Mouse (Mus musculus): Measurements from ENCODE around the gene Naa35. TPM values are rescaled to one million over a fixed set of nuclear protein-coding genes. Genes with fewer than 3 reads are reported as not detected.

Gene Naa35
- polyA plus RNA-seq, 1 experiment, result 4.9 TPM

DNA sequence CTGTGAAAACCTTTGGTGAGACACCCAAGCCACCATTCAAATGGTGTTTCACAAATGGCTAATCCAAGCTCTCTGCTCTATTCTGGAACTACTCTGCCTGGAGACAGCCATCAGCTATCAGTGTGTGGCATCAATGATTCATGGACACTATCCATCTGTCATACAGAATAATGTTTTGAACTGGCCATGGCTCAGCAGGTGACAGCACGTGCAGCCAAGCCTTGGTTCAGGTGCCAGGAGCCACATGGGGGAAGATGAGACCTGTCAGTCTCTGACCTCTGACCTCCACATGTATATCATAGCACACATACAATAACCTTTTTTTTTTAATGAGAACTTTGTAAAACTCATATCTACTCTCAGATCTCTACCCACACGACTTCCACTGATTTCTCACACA lies 32.3 kb upstream of the Naa35 start:
- Histone ChIP-seq H3K27me3 (replicated peaks) (no peaks in the 10 kb centered on the region), H3K9me3 (no peaks in the 10 kb centered on the region), H3K4me1 (peaks cover 59% of the 10 kb centered on the region), H3K36me3 (replicated peaks; ENCODE audit: low read length) (peaks cover 6% of the 10 kb centered on the region), H3K4me3 (replicated peaks) (no peak overlapping the region)
- no peak for TF ChIP-seq GATA1 (IDR thresholded peaks at IDR 0.05; ENCODE audit: borderline replicate concordance, low read length)
- TF ChIP-seq FLI1 (IDR thresholded peaks at IDR 0.05; ENCODE audit: low read length), result no peak

- H3K9me3 ChIP-seq, result no peaks in the 10 kb centered on the region
- H3K27me3 ChIP-seq (replicated peaks), result no peaks in the 10 kb centered on the region
- peaks cover 52% of the 10 kb centered on the region for H3K4me1 ChIP-seq
- peak overlapping the region; percentile 77 for H3K4me3 ChIP-seq (replicated peaks)
- TF ChIP-seq FLI1 (IDR thresholded peaks at IDR 0.05; ENCODE audit: low read length), result no peak
- no peak for TF ChIP-seq GATA1 (IDR thresholded peaks at IDR 0.05; ENCODE audit: borderline replicate concordance, low read length)
- H3K36me3 ChIP-seq (replicated peaks; ENCODE audit: low read length), result peaks cover 6% of the 10 kb centered on the region
These were observed 30.1 kb upstream of the Naa35 start for GRCm38 (mm10) chr13:59554772-59555505.

- Histone ChIP-seq H3K36me3 (replicated peaks; ENCODE audit: low read length) (peaks cover 6% of the 10 kb centered on the region), H3K4me1 (peaks cover 44% of the 10 kb centered on the region), H3K27me3 (replicated peaks) (no peaks in the 10 kb centered on the region), H3K9me3 (no peaks in the 10 kb centered on the region), H3K4me3 (replicated peaks) (peak overlapping the region; percentile 77)
- TF ChIP-seq FLI1 (IDR thresholded peaks at IDR 0.05; ENCODE audit: low read length) (no peak), GATA1 (IDR thresholded peaks at IDR 0.05; ENCODE audit: borderline replicate concordance, low read length) (no peak)
These were observed 29.4 kb upstream of the Naa35 start for GRCm38 (mm10) chr13:59555613-59556192.

DNA sequence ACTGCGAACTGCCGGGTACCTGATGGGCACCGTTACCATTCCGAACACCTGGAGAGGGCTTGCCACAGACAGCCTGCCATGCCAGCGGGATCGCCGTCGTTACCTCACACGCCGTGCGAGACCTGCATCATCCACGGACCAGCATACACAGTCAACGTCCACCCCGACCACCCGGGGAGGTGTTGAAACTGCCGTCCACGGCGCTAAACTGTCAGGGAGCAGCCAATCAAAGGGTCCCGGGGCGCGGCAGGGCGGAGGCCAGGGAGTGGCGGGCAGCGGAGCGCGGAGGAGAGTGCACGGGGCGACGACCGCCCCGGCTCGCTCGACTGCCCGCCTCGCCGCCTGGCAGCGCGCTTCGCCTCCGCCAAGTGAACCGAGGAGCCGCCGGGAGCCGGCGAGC lies 28.4 kb upstream of the Naa35 start:
- peaks cover 2% of the 10 kb centered on the region for H3K36me3 ChIP-seq (replicated peaks; ENCODE audit: low read length)

DNA sequence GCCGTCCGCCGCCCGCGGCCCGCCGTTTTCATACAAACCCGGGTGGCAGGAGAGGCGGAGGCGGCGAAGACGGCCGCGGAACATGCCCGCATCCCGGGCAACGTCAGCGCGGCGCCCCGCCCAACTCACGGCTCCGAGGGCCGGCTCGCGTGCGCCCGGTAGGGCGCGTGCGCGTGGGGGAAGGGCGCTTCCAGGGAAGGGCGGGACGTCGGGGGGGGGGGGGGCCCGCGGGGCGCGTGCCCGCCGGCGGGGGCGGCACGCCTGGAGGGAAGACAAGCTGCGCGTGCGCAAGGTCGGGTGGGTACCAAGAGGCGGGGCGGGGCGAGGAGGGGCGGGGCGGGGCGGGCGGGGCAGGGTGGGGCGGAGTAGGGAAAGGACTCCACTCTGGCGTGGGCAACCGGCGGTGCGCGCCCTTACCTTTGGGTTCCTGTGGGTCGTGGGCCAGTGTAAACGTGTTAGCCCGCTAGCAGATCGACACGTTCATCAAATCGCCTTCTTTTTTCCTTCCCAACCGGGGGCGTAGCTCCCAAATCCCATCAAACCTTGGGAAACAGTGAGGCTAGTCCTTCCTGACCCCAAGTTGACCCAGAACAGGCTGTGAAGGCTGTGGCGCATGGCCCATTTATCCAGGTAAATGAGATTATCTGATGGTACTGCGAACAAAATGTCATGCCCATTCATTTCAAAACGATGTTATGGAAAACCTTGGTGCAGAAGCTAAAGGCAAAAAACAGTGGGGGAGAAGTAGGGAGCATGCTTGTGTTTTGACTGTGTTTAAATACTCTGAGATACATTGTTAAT lies 27.7 kb upstream of the Naa35 start:
- Histone ChIP-seq H3K36me3 (replicated peaks; ENCODE audit: low read length) (no peaks in the 10 kb centered on the region), H3K9me3 (no peaks in the 10 kb centered on the region), H3K4me1 (peaks cover 44% of the 10 kb centered on the region), H3K27me3 (replicated peaks) (peaks cover 2% of the 10 kb centered on the region), H3K4me3 (replicated peaks) (peak overlapping the region; percentile 100)
- TF ChIP-seq FLI1 (IDR thresholded peaks at IDR 0.05; ENCODE audit: low read length), result no peak
- no peak for TF ChIP-seq GATA1 (IDR thresholded peaks at IDR 0.05; ENCODE audit: borderline replicate concordance, low read length)

More for the DNA sequence above, 28.4 kb upstream of the Naa35 start:
- H3K9me3 ChIP-seq, result no peaks in the 10 kb centered on the region
- H3K27me3 ChIP-seq (replicated peaks), result no peaks in the 10 kb centered on the region
- peak overlapping the region; percentile 100 for H3K4me3 ChIP-seq (replicated peaks)
- H3K4me1 ChIP-seq, result peaks cover 38% of the 10 kb centered on the region
- TF ChIP-seq GATA1 (IDR thresholded peaks at IDR 0.05; ENCODE audit: borderline replicate concordance, low read length) (no peak), FLI1 (IDR thresholded peaks at IDR 0.05; ENCODE audit: low read length) (no peak)

DNA sequence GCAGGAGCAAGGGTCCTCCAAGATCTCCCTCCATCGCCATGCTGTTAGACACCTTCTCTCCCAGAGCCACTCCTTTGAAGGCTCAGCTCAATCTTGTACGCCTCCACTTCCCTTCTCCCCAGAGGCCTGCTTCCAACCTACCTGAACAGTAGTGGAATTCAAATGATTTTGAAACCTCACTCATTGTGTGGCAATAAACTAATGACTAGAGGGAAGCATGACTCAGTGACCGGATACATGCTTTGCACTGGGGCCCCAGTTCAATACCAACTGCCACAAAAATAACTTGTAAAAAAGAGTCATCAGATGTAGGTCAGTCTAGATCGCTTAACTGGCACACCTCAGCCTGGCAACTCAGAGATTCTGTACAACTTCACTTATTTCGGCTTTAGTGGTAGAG lies 26.3 kb upstream of the Naa35 start:
- no peaks in the 10 kb centered on the region for H3K9me3 ChIP-seq
- TF ChIP-seq FLI1 (IDR thresholded peaks at IDR 0.05; ENCODE audit: low read length) (no peak), GATA1 (IDR thresholded peaks at IDR 0.05; ENCODE audit: borderline replicate concordance, low read length) (no peak)
- no peaks in the 10 kb centered on the region for H3K36me3 ChIP-seq (replicated peaks; ENCODE audit: low read length)
- peaks cover 2% of the 10 kb centered on the region for H3K27me3 ChIP-seq (replicated peaks)
- peaks cover 58% of the 10 kb centered on the region for H3K4me1 ChIP-seq
- peak overlapping the region; percentile 60 for H3K4me3 ChIP-seq (replicated peaks)

GRCm38 (mm10) chr13:59562471-59562870 lies 22.6 kb upstream of the Naa35 start:
- H3K4me3 ChIP-seq (replicated peaks), result no peak overlapping the region
- TF ChIP-seq FLI1 (IDR thresholded peaks at IDR 0.05; ENCODE audit: low read length), result no peak
- TF ChIP-seq GATA1 (IDR thresholded peaks at IDR 0.05; ENCODE audit: borderline replicate concordance, low read length), result no peak
- H3K36me3 ChIP-seq (replicated peaks; ENCODE audit: low read length), result no peaks in the 10 kb centered on the region
- peaks cover 9% of the 10 kb centered on the region for H3K27me3 ChIP-seq (replicated peaks)
- H3K4me1 ChIP-seq, result peaks cover 38% of the 10 kb centered on the region
- no peaks in the 10 kb centered on the region for H3K9me3 ChIP-seq

DNA sequence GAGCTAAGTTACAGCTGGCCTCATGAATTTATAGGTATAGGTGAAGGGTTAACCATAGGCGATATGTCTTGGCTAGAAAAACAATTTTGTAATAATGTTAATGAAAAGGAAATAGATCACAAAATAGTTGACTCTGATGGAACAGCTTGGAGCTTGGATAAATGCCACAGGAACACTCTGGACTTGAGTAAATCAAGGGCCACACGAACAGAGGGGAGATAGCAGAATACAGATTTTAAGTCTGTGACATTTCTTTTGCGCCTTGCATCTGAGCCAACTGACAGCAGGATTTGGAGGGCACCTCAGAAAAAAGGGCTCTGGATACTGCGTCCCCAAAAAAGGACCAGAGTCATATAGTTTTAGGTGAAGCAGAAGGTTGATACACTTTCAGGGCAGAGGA lies 20.6 kb upstream of the Naa35 start:
- TF ChIP-seq FLI1 (IDR thresholded peaks at IDR 0.05; ENCODE audit: low read length), result no peak
- no peak for TF ChIP-seq GATA1 (IDR thresholded peaks at IDR 0.05; ENCODE audit: borderline replicate concordance, low read length)
- H3K4me1 ChIP-seq, result peaks cover 23% of the 10 kb centered on the region
- H3K4me3 ChIP-seq (replicated peaks), result no peak overlapping the region
- no peaks in the 10 kb centered on the region for H3K36me3 ChIP-seq (replicated peaks; ENCODE audit: low read length)
- H3K27me3 ChIP-seq (replicated peaks), result peaks cover 13% of the 10 kb centered on the region
- no peaks in the 10 kb centered on the region for H3K9me3 ChIP-seq

- H3K4me1 ChIP-seq, result peaks cover 23% of the 10 kb centered on the region
- peaks cover 13% of the 10 kb centered on the region for H3K27me3 ChIP-seq (replicated peaks)
- no peaks in the 10 kb centered on the region for H3K36me3 ChIP-seq (replicated peaks; ENCODE audit: low read length)
- H3K9me3 ChIP-seq, result no peaks in the 10 kb centered on the region
- no peak overlapping the region for H3K4me3 ChIP-seq (replicated peaks)
- TF ChIP-seq FLI1 (IDR thresholded peaks at IDR 0.05; ENCODE audit: low read length) (no peak), GATA1 (IDR thresholded peaks at IDR 0.05; ENCODE audit: borderline replicate concordance, low read length) (no peak)
These were observed 20.1 kb upstream of the Naa35 start for GRCm38 (mm10) chr13:59564923-59565322.
